Mouse (Mus musculus) heart, postnatal 36 days (tissue): ENCODE measurements around the gene Bloc1s4. TPM values are rescaled to one million over a fixed set of nuclear protein-coding genes. Genes with fewer than 3 reads are reported as not detected.

Source experiments
- total RNA-seq, 2 experiments: library from RNA; stranded (reverse); gene quantifications; 2 replicates each; pipeline ENCODE4 v1.2.3; 2021

The Bloc1s4 gene
- total RNA-seq, 2 experiments from 2014 or later, result 10.3 to 14.2 TPM

Other genes with a start within 250 kb of the Bloc1s4 start
- gene Tbc1d14, start 155.4 kb downstream of the Bloc1s4 start, total RNA-seq, result 10 to 100 TPM; 13.7 to 14.2 TPM
- 10 to 100 TPM; 75.5 to 90.6 TPM for gene D5Ertd579e, start 52.6 kb downstream of the Bloc1s4 start, total RNA-seq
- gene Mrfap1, start 48.1 kb upstream of the Bloc1s4 start, total RNA-seq, result 100 to 1,000 TPM; 272 to 283 TPM
- gene Man2b2, start 82.0 kb upstream of the Bloc1s4 start, total RNA-seq, result 10 to 100 TPM; 17.8 to 20.0 TPM
- under 1 TPM; 0.08 to 0.28 TPM for gene Ppp2r2c, start 119.9 kb upstream of the Bloc1s4 start, total RNA-seq
- 10 to 100 TPM; 81.6 to 82.0 TPM for gene Wfs1, start 240.6 kb upstream of the Bloc1s4 start, total RNA-seq